Mouse (Mus musculus): ENCODE data around the gene Etv3. TPM values are rescaled to one million over a fixed set of nuclear protein-coding genes. Genes with fewer than 3 reads are reported as not detected.

Gene Etv3
- total and polyA plus RNA-seq, 3 experiments: 12.6 to 24.1 (median 16.8) TPM

GRCm38 (mm10) chr3:87521126-87521525 lies 4.1 kb upstream of the Etv3 start:
- in situ Hi-C loops (cut with MboI; ENCODE audit: low pct_ligation_motif_present, low pct_unique_long_range_greater_than_20kb, low sequenced_read_pairs) (no loop called here), dilution Hi-C loops (cut with MboI; ENCODE audit: extremely low pct_ligation_motif_present, extremely low pct_unique_long_range_greater_than_20kb, low sequenced_read_pairs) (no loop called here)
- Histone ChIP-seq H3K4me2 (ENCODE audit: insufficient read depth, low read depth, poor library complexity, severe bottlenecking) (peak overlapping the region; percentile 26; the same call in 1 of the 2 replicates), H3K9me3 (replicated peaks; ENCODE audit: low read length) (no peaks in the 10 kb centered on the region), H3K9ac (ENCODE audit: insufficient read depth, low read depth) (no peak overlapping the region), H3K27ac (ENCODE audit: insufficient read depth, low read depth) (no peak overlapping the region), H3K4me1 (ENCODE audit: control insufficient read depth in 1 of 2, insufficient read depth in 2 of 2) (peaks cover 29 to 82% of the 10 kb centered on the region in 2 experiments), H3K79me2 (replicated peaks; ENCODE audit: control insufficient read depth, extremely low read depth, insufficient read depth, poor library complexity, severe bottlenecking) (peaks cover 7% of the 10 kb centered on the region), H3K36me3 (replicated peaks in 1 of 2; ENCODE audit: control insufficient read depth in 1 of 2, insufficient read depth in 1 of 2, low read length in 1 of 2) (no peaks in the 10 kb centered on the region), H3K4me3 (replicated peaks in 1 of 3; ENCODE audit: low read depth in 2 of 3, low read length in 2 of 3, poor library complexity in 1 of 3) (no peak overlapping the region), H3K27me3 (replicated peaks) (no peaks in the 10 kb centered on the region)
- TF ChIP-seq CHD2 (IDR thresholded peaks at IDR 0.05; ENCODE audit: low read length) (peak; percentile 50; the same call in 1 of the 2 replicates), TCF12 (IDR thresholded peaks at IDR 0.05; ENCODE audit: low read depth, low read length) (0 out of 2 replicates have a peak, but pooled peaks have one; percentile 33), MEF2A (IDR thresholded peaks at IDR 0.05; ENCODE audit: borderline replicate concordance, low read depth, low read length) (peak; percentile 79), IRF4 (IDR thresholded peaks at IDR 0.05; ENCODE audit: low read depth, low read length) (peak; percentile 86), USF1 (IDR thresholded peaks at IDR 0.05; ENCODE audit: low read depth, low read length) (no peak), MAZ (IDR thresholded peaks at IDR 0.05; ENCODE audit: low read depth, low read length) (no peak), EP300 (IDR thresholded peaks at IDR 0.05; ENCODE audit: low read length) (peak; percentile 90)
- DNase-seq (ENCODE audit: extremely low read depth): peak; percentile 61

- Histone ChIP-seq H3K4me1 (ENCODE audit: control insufficient read depth in 1 of 2, insufficient read depth in 2 of 2) (peaks cover 22 to 78% of the 10 kb centered on the region in 2 experiments), H3K9me3 (replicated peaks; ENCODE audit: low read length) (no peaks in the 10 kb centered on the region), H3K4me2 (ENCODE audit: insufficient read depth, low read depth, poor library complexity, severe bottlenecking) (peak overlapping the region; percentile 21; the same call in 1 of the 2 replicates), H3K36me3 (replicated peaks in 1 of 2; ENCODE audit: control insufficient read depth in 1 of 2, insufficient read depth in 1 of 2, low read length in 1 of 2) (no peaks in the 10 kb centered on the region), H3K4me3 (replicated peaks in 1 of 3; ENCODE audit: low read depth in 2 of 3, low read length in 2 of 3, poor library complexity in 1 of 3) (no peak overlapping the region), H3K79me2 (replicated peaks; ENCODE audit: control insufficient read depth, extremely low read depth, insufficient read depth, poor library complexity, severe bottlenecking) (peaks cover 14% of the 10 kb centered on the region), H3K27ac (ENCODE audit: insufficient read depth, low read depth) (no peak overlapping the region), H3K9ac (ENCODE audit: insufficient read depth, low read depth) (no peak overlapping the region), H3K27me3 (replicated peaks) (no peaks in the 10 kb centered on the region)
- DNase-seq (ENCODE audit: extremely low read depth): peak; percentile 75
- dilution Hi-C loops (cut with MboI; ENCODE audit: extremely low pct_ligation_motif_present, extremely low pct_unique_long_range_greater_than_20kb, low sequenced_read_pairs) (no loop called here), in situ Hi-C loops (cut with MboI; ENCODE audit: low pct_ligation_motif_present, low pct_unique_long_range_greater_than_20kb, low sequenced_read_pairs) (no loop called here)
- TF ChIP-seq IRF4 (IDR thresholded peaks at IDR 0.05; ENCODE audit: low read depth, low read length) (peak; percentile 66), SIN3A (IDR thresholded peaks at IDR 0.05; ENCODE audit: low read length) (0 out of 2 replicates have a peak, but pooled peaks have one; percentile 22), CHD1 (IDR thresholded peaks at IDR 0.05; ENCODE audit: low read depth, low read length) (no peak), BHLHE40 (IDR thresholded peaks at IDR 0.05; ENCODE audit: low read depth, low read length) (peak; percentile 73), MYC (IDR thresholded peaks at IDR 0.05; ENCODE audit: low read depth, low read length) (peak; percentile 48; the same call in 1 of the 2 replicates), CHD2 (IDR thresholded peaks at IDR 0.05; ENCODE audit: low read length) (peak; percentile 92), RCOR1 (conservative IDR thresholded peaks at IDR 0.05; ENCODE audit: low read depth, low read length) (0 out of 2 replicates have a peak, but pooled peaks have one; percentile 23), MEF2A (IDR thresholded peaks at IDR 0.05; ENCODE audit: borderline replicate concordance, low read depth, low read length) (peak; percentile 33; the same call in 1 of the 2 replicates), HCFC1 (IDR thresholded peaks at IDR 0.05; ENCODE audit: low read depth, low read length) (peak; percentile 38; the same call in 1 of the 2 replicates), JUND (conservative IDR thresholded peaks at IDR 0.05; ENCODE audit: low read depth, low read length) (no peak), ETS1 (conservative IDR thresholded peaks at IDR 0.05; ENCODE audit: low read depth, low read length) (peak; percentile 46), RAD21 (IDR thresholded peaks at IDR 0.05; ENCODE audit: low read depth, low read length) (no peak), EP300 (IDR thresholded peaks at IDR 0.05; ENCODE audit: low read length) (peak; percentile 69; the same call in 1 of the 2 replicates), MXI1 (IDR thresholded peaks at IDR 0.05; ENCODE audit: low read depth, low read length) (0 out of 2 replicates have a peak, but pooled peaks have one; percentile 38), MAZ (IDR thresholded peaks at IDR 0.05; ENCODE audit: low read depth, low read length) (no peak), TBP (conservative IDR thresholded peaks at IDR 0.05; ENCODE audit: low read depth, low read length) (peak; percentile 52; the same call in 1 of the 2 replicates)
These were observed 3.4 kb upstream of the Etv3 start for GRCm38 (mm10) chr3:87521833-87522232.
